Mouse (Mus musculus): ENCODE data around the gene Ptprt.

DNA sequence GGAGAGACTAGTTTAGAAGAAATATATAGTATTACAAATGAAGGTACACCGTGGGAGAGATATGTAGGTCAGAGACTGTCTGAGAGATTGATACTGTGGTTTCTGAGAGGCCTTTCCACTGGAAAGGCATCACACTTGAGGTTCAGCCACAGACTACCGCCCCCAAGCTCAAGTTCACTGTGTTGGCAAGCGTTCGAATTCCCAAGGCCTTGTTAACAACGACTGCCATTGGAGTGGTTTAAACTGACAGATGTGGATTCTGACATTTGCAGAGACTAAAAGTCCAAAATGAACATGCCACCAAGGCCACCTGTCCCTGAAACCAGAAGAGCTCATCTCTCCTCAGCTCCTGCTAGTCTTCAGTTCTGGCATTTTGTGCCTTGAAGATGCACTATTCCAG, 951.6 kb downstream of the Ptprt start:
- TF ChIP-seq PAX5 (IDR thresholded peaks at IDR 0.05; ENCODE audit: low read length) (no peak), CTCF (conservative IDR thresholded peaks at IDR 0.05 in 1 of 2, IDR thresholded peaks at IDR 0.05 in 1 of 2; ENCODE audit: low read depth in 2 of 2, low read length in 2 of 2) (no peak), TCF12 (IDR thresholded peaks at IDR 0.05; ENCODE audit: low read depth, low read length) (no peak), ZNF384 (IDR thresholded peaks at IDR 0.05; ENCODE audit: low read depth, low read length) (no peak), POLR2A (IDR thresholded peaks at IDR 0.05; ENCODE audit: low read depth, low read length) (no peak), JUN (IDR thresholded peaks at IDR 0.05; ENCODE audit: insufficient read depth, low read depth, low read length) (no peak), GABPA (IDR thresholded peaks at IDR 0.05; ENCODE audit: insufficient replicate concordance, low read depth, low read length) (no peak), USF2 (conservative IDR thresholded peaks at IDR 0.05; ENCODE audit: low read depth, low read length) (no peak), MAFK (IDR thresholded peaks at IDR 0.05; ENCODE audit: insufficient replicate concordance, low read length) (no peak), ZC3H11A (IDR thresholded peaks at IDR 0.05; ENCODE audit: low read depth, low read length) (no peak), SIN3A (IDR thresholded peaks at IDR 0.05; ENCODE audit: low read length) (no peak)

Data from CH12.LX (cell line).